Mouse (Mus musculus) mesoderm, embryonic 11.5 days (tissue): ENCODE data around the gene Fam222a.

Experiments
- DNase-seq: peaks from one replicate; pipeline ENCODE4 v3.0.0-alpha.2; 2012; ENCODE audit warnings: low read depth, low spot score

Gene Fam222a

DNA sequence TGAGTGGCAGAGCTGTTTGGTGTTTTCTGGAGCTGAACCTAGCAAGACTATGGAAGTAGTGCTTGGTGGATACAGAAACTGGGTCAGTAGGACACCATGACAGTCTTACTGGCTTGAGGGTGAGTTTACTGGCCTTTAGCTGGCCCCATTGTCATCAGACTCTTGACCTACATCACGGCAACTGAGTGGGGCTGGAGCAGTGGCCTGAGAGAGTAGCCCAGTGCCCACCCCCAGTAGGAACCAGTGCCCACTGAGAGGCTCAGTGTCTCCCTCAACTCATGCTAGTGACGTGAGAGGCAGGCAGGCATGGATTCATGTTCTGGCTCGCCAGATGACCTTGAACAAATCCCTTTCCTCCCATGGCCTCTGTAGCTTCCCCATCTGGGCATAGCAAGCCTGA lies 15.2 kb downstream of the Fam222a start:
- no peak for DNase-seq

- DNase-seq = no peak
Measured at GRCm38 (mm10) chr5:114583490-114584175, 15.8 kb downstream of the Fam222a start.

GRCm38 (mm10) chr5:114584293-114585104 lies 16.7 kb downstream of the Fam222a start:
- no peak for DNase-seq

DNA sequence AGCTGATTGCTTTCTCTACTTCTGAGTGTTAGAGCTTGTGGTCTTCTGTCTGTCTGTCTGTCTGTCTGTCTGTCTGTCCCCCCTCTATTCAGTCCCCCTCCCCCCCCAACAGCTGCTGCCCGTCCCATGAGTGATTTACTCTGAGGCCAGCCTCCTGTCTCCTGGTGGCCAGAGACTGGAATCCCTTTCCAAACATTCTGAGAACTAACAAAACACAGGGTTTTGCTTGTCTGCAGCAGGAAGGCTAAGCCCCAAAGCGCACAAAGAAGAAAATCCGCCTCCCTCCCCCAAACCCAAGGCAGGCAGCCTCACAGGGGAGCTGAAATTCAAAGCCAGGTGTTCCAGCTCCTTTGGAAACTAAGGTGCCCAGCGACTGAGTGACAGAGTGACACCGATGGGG lies 17.9 kb downstream of the Fam222a start:
- no peak for DNase-seq

GRCm38 (mm10) chr5:114587908-114588307 lies 20.1 kb downstream of the Fam222a start:
- peak; percentile 86 for DNase-seq

DNA sequence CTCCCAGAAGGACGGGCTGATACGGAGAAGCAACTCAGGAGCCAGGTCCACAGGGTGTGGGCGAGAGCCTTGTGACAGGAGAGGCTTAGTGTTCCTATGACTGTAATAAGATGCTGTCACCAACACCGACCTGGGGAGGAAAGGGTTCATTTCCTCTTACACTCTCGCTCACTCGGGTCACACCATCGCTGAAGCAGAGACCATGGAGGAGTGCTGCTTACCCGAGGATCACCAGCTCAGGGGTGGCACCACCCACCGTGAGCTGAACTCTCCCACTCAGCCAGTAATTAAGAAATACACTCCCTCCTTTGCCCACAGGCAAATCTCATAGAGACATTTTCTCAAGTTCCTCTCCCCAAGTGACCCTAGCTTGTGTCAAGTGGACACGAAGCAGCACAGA lies 20.6 kb downstream of the Fam222a start:
- no peak for DNase-seq

- DNase-seq = no peak
Measured at GRCm38 (mm10) chr5:114589026-114589425, 21.2 kb downstream of the Fam222a start.

- no peak for DNase-seq
Measured at GRCm38 (mm10) chr5:114589454-114589853, 21.6 kb downstream of the Fam222a start.

DNA sequence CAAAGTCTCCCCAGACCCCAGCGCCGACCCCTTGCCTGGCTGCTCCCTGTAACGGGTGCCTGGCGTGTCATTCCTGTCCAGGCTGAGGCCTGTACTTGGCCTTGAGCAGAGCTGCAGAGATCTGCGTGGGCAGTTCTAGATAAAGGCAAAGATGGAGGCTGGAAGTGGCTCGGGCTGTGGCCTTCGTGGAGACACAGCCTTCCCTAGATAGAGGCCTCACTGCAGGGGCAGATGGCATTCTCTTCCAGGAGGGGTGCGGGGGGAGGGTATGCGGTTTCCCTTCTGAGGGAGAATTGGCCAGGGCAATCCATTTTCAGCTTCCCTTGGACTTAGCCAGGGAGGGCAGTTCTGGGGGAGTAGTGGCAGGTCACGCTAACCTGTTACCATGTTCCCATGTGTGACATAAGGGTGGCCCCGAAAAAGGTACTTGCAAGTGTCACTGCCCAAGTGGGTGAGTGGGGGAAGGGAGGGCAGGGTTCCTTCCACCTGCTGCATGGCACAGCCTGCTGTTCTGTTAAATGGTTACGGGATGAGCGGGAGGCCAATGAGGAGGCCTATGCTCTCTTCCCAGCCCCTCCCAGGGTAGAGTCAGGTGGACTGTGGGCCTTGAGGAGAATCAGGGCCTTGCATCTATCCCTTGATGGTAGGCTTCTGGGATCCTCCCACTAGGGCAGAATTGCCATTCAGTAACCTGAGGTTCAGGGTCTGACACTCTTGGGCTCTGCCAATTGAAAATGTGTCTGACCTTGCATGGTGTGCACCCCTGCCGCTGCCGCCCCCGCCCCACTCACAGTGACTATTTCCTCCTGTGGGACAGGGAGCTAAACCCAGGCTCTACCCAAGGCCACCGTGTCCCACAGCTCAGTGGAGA lies 22.5 kb downstream of the Fam222a start:
- no peak for DNase-seq

GRCm38 (mm10) chr5:114591151-114591561 lies 23.3 kb downstream of the Fam222a start:
- no peak for DNase-seq

- DNase-seq = no peak
Measured at GRCm38 (mm10) chr5:114592463-114593160, 24.8 kb downstream of the Fam222a start.

DNA sequence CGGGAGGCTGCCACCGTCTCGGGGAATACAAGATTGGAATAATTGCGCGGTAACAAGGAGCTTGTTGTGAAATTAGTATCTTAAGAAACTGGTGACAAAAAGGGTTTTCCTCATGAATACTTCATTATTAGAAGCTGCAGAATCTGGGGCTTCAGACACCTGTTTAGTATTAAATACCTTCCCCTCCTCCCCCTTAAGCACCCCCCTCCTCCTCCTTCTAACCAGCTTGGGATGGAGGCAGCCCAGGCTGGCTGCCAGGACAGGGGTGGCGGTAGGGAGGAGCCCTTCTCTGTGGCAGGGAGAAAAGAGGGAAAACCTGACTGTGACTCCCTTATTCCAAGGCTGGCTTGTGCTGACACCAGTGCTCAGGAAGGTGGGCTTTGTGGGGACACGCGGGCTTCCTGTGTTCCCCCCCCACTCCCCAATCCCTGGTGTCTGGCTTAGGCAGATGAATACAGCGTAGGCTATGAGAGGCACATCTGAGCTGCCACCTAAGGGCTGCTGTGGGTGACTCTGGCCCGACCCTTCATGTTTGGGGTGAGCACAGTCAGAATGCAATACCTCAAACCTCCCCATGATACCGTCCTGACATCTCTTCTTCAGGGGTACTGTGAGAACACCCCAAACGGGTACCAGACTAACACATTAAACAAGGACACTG lies 25.5 kb downstream of the Fam222a start:
- no peak for DNase-seq

GRCm38 (mm10) chr5:114593949-114594348 lies 26.1 kb downstream of the Fam222a start:
- DNase-seq = no peak

DNA sequence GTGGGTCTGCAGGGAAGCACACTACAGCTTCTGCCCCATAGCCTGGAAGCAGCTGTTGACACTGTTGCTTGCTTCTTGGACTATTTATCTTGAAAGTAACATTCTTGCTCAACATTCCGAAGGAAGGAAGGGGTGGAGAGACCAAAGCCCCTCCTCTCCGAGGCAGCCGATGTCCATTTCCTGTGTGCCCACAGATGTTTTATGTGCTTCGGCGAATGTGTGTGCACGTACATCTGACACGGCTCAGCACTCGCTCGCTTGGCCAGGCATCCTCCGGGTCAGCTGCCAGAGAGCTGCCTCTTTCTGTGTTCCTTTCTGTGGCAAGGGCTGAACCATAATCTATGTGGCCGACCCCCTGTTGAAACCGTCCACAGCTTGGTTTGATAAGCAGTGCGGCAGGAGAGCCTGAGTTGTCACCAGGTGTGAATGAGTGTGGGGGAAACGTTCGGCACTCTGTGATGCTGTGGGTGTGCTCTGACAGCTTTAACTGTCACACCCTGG lies 27.0 kb downstream of the Fam222a start:
- DNase-seq = peak; percentile 53

DNA sequence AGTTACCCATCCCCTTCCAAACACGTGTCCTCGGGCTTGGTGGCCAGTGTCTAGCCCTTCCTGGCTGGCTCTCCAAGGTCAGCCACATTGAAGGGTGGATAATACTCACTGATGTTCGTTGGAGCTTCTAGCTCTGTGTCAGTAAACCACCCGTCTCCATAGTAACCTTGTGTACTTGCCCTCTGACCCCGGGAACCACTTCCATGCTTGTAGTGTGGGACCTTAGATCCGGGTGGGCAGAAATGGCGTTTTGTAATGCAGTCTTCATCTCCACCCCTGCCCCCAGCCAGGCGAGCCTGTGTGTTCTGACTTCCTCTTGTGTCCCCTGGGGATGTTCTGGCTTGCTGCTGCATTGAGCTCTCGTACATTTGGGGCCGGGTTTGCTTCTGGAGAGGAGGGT lies 28.8 kb downstream of the Fam222a start:
- DNase-seq = peak; percentile 60

- DNase-seq = no peak
Measured at GRCm38 (mm10) chr5:114597222-114597621, 29.4 kb downstream of the Fam222a start.

- DNase-seq = no peak
Measured at GRCm38 (mm10) chr5:114597652-114598051, 29.8 kb downstream of the Fam222a start.

GRCm38 (mm10) chr5:114602012-114602411 lies 34.2 kb downstream of the Fam222a start:
- no peak for DNase-seq

- no peak for DNase-seq
Measured at GRCm38 (mm10) chr5:114603975-114604374, 36.2 kb downstream of the Fam222a start.

DNA sequence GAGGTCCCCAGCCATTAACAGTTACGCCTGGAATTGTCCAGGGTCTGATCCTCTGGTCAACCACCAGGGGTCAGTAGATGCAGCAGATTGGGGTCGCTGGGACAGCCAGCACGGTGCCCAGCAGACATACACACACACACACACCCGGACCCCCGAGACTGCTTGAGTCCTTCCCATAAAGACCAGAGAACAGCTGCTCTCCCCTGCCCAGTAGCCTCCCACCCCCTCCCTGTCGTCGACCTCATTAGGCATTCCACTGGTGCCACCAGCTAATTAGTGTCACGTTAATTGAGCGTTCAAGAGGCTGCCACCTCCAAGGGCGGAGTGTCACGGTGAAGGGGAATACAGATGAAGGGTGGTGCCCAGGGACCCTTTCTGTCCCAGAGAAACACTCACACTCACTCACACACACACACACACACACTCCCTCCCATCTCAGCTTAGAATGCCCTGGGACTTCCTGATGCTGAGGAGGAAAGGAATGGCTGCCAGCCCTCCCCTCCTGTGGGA lies 37.0 kb downstream of the Fam222a start:
- DNase-seq = peak; percentile 60
